8 mouse cellular contexts compared by ENCODE assay signal in the genomic region with DNA sequence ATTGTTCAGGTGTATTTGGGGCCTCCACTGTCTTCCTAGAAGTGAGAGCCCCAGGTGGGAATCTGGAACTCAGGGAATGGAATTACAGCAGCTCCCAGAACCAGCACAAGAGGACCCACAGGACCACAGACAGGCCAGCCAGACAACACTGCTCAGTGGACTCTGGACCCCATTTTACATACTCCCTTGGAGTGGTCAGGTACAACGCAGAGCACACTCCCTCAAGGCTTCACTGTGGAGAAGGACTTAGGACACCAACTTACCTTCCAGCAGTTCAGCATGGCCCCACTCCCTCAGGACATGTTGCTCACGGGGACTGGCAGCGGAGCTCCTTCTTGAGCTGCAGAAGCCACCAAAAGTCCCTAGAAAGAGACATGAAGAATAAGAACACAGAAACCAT. TPM values are rescaled to one million over a fixed set of nuclear protein-coding genes. Genes with fewer than 3 reads are reported as not detected.
A peak's percentile ranks its signal among the peaks of the same experiment; 100 is the strongest.
DNase-seq lines count a peak whose midpoint lies in the region; ATAC-seq and TF ChIP-seq lines count a peak whose summit lies in the region.

No protein-coding gene starts in this region.

- no peak overlapping the region for H3K27ac ChIP-seq in heart, embryonic 12.5 days (ENCODE audit: poor library complexity, severe bottlenecking)
- H3K27ac ChIP-seq in embryonic facial prominence, embryonic 10.5 days (replicated peaks), result no peak overlapping the region
- H3K27ac ChIP-seq in intestine, embryonic 16.5 days (ENCODE audit: low read length), result 0 out of 2 replicates have a peak overlapping the region, but pooled peaks have one; percentile 33
- H3K27ac ChIP-seq in midbrain, embryonic 12.5 days (replicated peaks), result no peak overlapping the region
- H3K27ac ChIP-seq in layer of hippocampus, adult 2 months, result no peak overlapping the region

- H3K4me2 ChIP-seq in heart, embryonic 12.5 days, result peak overlapping the region; percentile 71
- H3K4me2 ChIP-seq in intestine, embryonic 16.5 days (ENCODE audit: low read depth, low read length), result peak overlapping the region; percentile 63
- H3K4me2 ChIP-seq in midbrain, embryonic 12.5 days (replicated peaks), result peak overlapping the region; percentile 74

- peaks cover 17% of the 10 kb centered on the region for H3K9me3 ChIP-seq in heart, embryonic 12.5 days (replicated peaks)
- H3K9me3 ChIP-seq in embryonic facial prominence, embryonic 10.5 days, result peaks cover 10% of the 10 kb centered on the region; the same call in 1 of the 2 replicates
- H3K9me3 ChIP-seq in intestine, embryonic 16.5 days (ENCODE audit: control insufficient read depth, low read length), result peaks cover 7% of the 10 kb centered on the region
- 0 out of 2 replicates have a peak, but pooled peaks cover under 1% of the 10 kb centered on the region for H3K9me3 ChIP-seq in midbrain, embryonic 12.5 days

- ATAC-seq in heart, embryonic 12.5 days (ENCODE audit: insufficient number of reproducible peaks, low FRiP score), result no peak
- ATAC-seq in intestine, embryonic 16.5 days, result peak; percentile 29
- ATAC-seq in midbrain, embryonic 12.5 days (ENCODE audit: low FRiP score, low read depth), result no peak
- ATAC-seq in CD4-positive, CD25-positive, alpha-beta regulatory T cell, adult 4 months, result no peak

- H3K36me3 ChIP-seq in heart, embryonic 12.5 days, result peaks cover 41% of the 10 kb centered on the region
- H3K36me3 ChIP-seq in embryonic facial prominence, embryonic 10.5 days (replicated peaks), result peaks cover 42% of the 10 kb centered on the region
- H3K36me3 ChIP-seq in intestine, embryonic 16.5 days (ENCODE audit: control insufficient read depth, insufficient read depth, low read length), result peaks cover 34% of the 10 kb centered on the region
- H3K36me3 ChIP-seq in midbrain, embryonic 12.5 days, result peaks cover 41% of the 10 kb centered on the region

- H3K27me3 ChIP-seq in heart, embryonic 12.5 days (replicated peaks), result no peaks in the 10 kb centered on the region
- no peaks in the 10 kb centered on the region for H3K27me3 ChIP-seq in embryonic facial prominence, embryonic 10.5 days (replicated peaks; ENCODE audit: low read depth, poor library complexity, severe bottlenecking)
- no peaks in the 10 kb centered on the region for H3K27me3 ChIP-seq in intestine, embryonic 16.5 days (replicated peaks; ENCODE audit: control insufficient read depth, insufficient read depth, low read length)
- 0 out of 2 replicates have a peak, but pooled peaks cover 5% of the 10 kb centered on the region for H3K27me3 ChIP-seq in midbrain, embryonic 12.5 days

- peak overlapping the region; percentile 75 for H3K4me3 ChIP-seq in heart, embryonic 12.5 days
- peak overlapping the region; percentile 77 for H3K4me3 ChIP-seq in embryonic facial prominence, embryonic 10.5 days
- peak overlapping the region; percentile 69 for H3K4me3 ChIP-seq in intestine, embryonic 16.5 days (ENCODE audit: low read length)
- no peak overlapping the region; the same call in 1 of the 2 replicates for H3K4me3 ChIP-seq in midbrain, embryonic 12.5 days
- no peak overlapping the region; the same call in 1 of the 2 replicates for H3K4me3 ChIP-seq in layer of hippocampus, adult 2 months

- no peak for DNase-seq in heart, adult 11 months
- no peak for DNase-seq in embryonic facial prominence, embryonic 10.5 days (ENCODE audit: low spot score)
- no peak for DNase-seq in layer of hippocampus, adult 11-12 months (ENCODE audit: low spot score)
- DNase-seq in layer of hippocampus, adult 2 months (ENCODE audit: low spot score in 2 of 2), result no peak

- WGBS in heart, embryonic 12.5 days, result 93% methylated on average over 3 of the region's 3 CpGs
- 94% methylated on average over 3 of the region's 3 CpGs for WGBS in embryonic facial prominence, embryonic 10.5 days
- WGBS in intestine, embryonic 16.5 days, result 75% methylated on average over 3 of the region's 3 CpGs
- 94% methylated on average over 3 of the region's 3 CpGs for WGBS in midbrain, embryonic 12.5 days

- H3K4me1 ChIP-seq in heart, embryonic 12.5 days (replicated peaks), result peaks cover 12% of the 10 kb centered on the region
- H3K4me1 ChIP-seq in embryonic facial prominence, embryonic 10.5 days, result peaks cover 10% of the 10 kb centered on the region
- peaks cover 10% of the 10 kb centered on the region for H3K4me1 ChIP-seq in intestine, embryonic 16.5 days (ENCODE audit: control insufficient read depth, insufficient read depth, low read length)
- H3K4me1 ChIP-seq in midbrain, embryonic 12.5 days, result peaks cover 14% of the 10 kb centered on the region

- TF ChIP-seq CTCF in layer of hippocampus, adult 2 months (conservative IDR thresholded peaks at IDR 0.05), result no peak

- no peak overlapping the region; the same call in 1 of the 2 replicates for H3K9ac ChIP-seq in heart, embryonic 12.5 days
- peak overlapping the region; percentile 75; the same call in 1 of the 2 replicates for H3K9ac ChIP-seq in intestine, embryonic 16.5 days (ENCODE audit: low read depth, low read length)
- no peak overlapping the region for H3K9ac ChIP-seq in midbrain, embryonic 12.5 days (replicated peaks)

RNA-seq across cellular contexts. Expression of gene Polrmt, which starts 1.0 kb away (rescaled TPM):
- 35.4 and 35.9 TPM in 2 replicates for polyA plus RNA-seq in heart, embryonic 12.5 days (2016; fragmentation: Nextera tagmentation; extraction: Ambion mirVana)
- polyA plus RNA-seq in embryonic facial prominence, embryonic 10.5 days (2016; fragmentation: Nextera tagmentation; extraction: Ambion mirVana), result 52.8 and 54.3 TPM in 2 replicates
- 38.8 and 40.5 TPM in 2 replicates for polyA plus RNA-seq in intestine, embryonic 16.5 days (2015; fragmentation: Nextera tagmentation; extraction: Ambion mirVana)
- 45.3 and 46.3 TPM in 2 replicates for polyA plus RNA-seq in midbrain, embryonic 12.5 days (2016; fragmentation: Nextera tagmentation; extraction: Ambion mirVana)
- polyA plus RNA-seq in CD4-positive, CD25-positive, alpha-beta regulatory T cell, adult 4 months (2017; shearing (Covaris generic)), result 10 to 100 TPM; 18.0 to 23.4 TPM
- 10 to 100 TPM; 44.5 to 50.6 TPM for total RNA-seq in layer of hippocampus, adult 2 months (2021)

RNA-seq across cellular contexts. Expression of gene Fgf22, which starts 9.5 kb away (rescaled TPM):
- 0.22 and 0.38 TPM in 2 replicates for polyA plus RNA-seq in heart, embryonic 12.5 days (2016; fragmentation: Nextera tagmentation; extraction: Ambion mirVana)
- 0.46 TPM in 1 of 2 replicates, not detected in the other for polyA plus RNA-seq in embryonic facial prominence, embryonic 10.5 days (2016; fragmentation: Nextera tagmentation; extraction: Ambion mirVana)
- 0.26 TPM in 1 of 2 replicates, not detected in the other for polyA plus RNA-seq in intestine, embryonic 16.5 days (2015; fragmentation: Nextera tagmentation; extraction: Ambion mirVana)
- polyA plus RNA-seq in midbrain, embryonic 12.5 days (2016; fragmentation: Nextera tagmentation; extraction: Ambion mirVana), result 0.48 and 0.55 TPM in 2 replicates
- polyA plus RNA-seq in CD4-positive, CD25-positive, alpha-beta regulatory T cell, adult 4 months (2017; shearing (Covaris generic)), result not detected
- 1 to 10 TPM; 1.9 to 2.8 TPM for total RNA-seq in layer of hippocampus, adult 2 months (2021)

RNA-seq across cellular contexts. Expression of gene Rnf126, which starts 21.3 kb away (rescaled TPM):
- polyA plus RNA-seq in heart, embryonic 12.5 days (2016; fragmentation: Nextera tagmentation; extraction: Ambion mirVana), result 78.7 and 78.9 TPM in 2 replicates
- 125 and 126 TPM in 2 replicates for polyA plus RNA-seq in embryonic facial prominence, embryonic 10.5 days (2016; fragmentation: Nextera tagmentation; extraction: Ambion mirVana)
- polyA plus RNA-seq in intestine, embryonic 16.5 days (2015; fragmentation: Nextera tagmentation; extraction: Ambion mirVana), result 39.7 and 56.6 TPM in 2 replicates
- 98.8 and 104 TPM in 2 replicates for polyA plus RNA-seq in midbrain, embryonic 12.5 days (2016; fragmentation: Nextera tagmentation; extraction: Ambion mirVana)
- polyA plus RNA-seq in CD4-positive, CD25-positive, alpha-beta regulatory T cell, adult 4 months (2017; shearing (Covaris generic)), result 1 to 10 TPM; 3.4 to 3.5 TPM
- total RNA-seq in layer of hippocampus, adult 2 months (2021), result 10 to 100 TPM; 85.0 to 88.3 TPM

RNA-seq across cellular contexts. Expression of gene Hcn2, which starts 29.0 kb away (rescaled TPM):
- not detected in 2 replicates for polyA plus RNA-seq in heart, embryonic 12.5 days (2016; fragmentation: Nextera tagmentation; extraction: Ambion mirVana)
- 0.04 TPM in 1 of 2 replicates, not detected in the other for polyA plus RNA-seq in embryonic facial prominence, embryonic 10.5 days (2016; fragmentation: Nextera tagmentation; extraction: Ambion mirVana)
- polyA plus RNA-seq in intestine, embryonic 16.5 days (2015; fragmentation: Nextera tagmentation; extraction: Ambion mirVana), result 0.04 TPM in 1 of 2 replicates, not detected in the other
- polyA plus RNA-seq in midbrain, embryonic 12.5 days (2016; fragmentation: Nextera tagmentation; extraction: Ambion mirVana), result 0.18 and 0.25 TPM in 2 replicates
- polyA plus RNA-seq in CD4-positive, CD25-positive, alpha-beta regulatory T cell, adult 4 months (2017; shearing (Covaris generic)), result not detected
- total RNA-seq in layer of hippocampus, adult 2 months (2021), result 100 to 1,000 TPM; 118 TPM

RNA-seq across cellular contexts. Expression of gene Fstl3, which starts 31.7 kb away (rescaled TPM):
- 21.1 and 21.9 TPM in 2 replicates for polyA plus RNA-seq in heart, embryonic 12.5 days (2016; fragmentation: Nextera tagmentation; extraction: Ambion mirVana)
- polyA plus RNA-seq in embryonic facial prominence, embryonic 10.5 days (2016; fragmentation: Nextera tagmentation; extraction: Ambion mirVana), result 1.9 and 2.2 TPM in 2 replicates
- 15.1 and 16.6 TPM in 2 replicates for polyA plus RNA-seq in intestine, embryonic 16.5 days (2015; fragmentation: Nextera tagmentation; extraction: Ambion mirVana)
- polyA plus RNA-seq in midbrain, embryonic 12.5 days (2016; fragmentation: Nextera tagmentation; extraction: Ambion mirVana), result 1.0 and 1.6 TPM in 2 replicates
- under 1 TPM in 1 of 2 experiments, not detected in 1; 0.53 TPM for polyA plus RNA-seq in CD4-positive, CD25-positive, alpha-beta regulatory T cell, adult 4 months (2017; shearing (Covaris generic))
- total RNA-seq in layer of hippocampus, adult 2 months (2021), result 1 to 10 TPM; 2.5 to 2.7 TPM

Comparison
In these comparisons a context has a peak if more than half of its experiments do, and no peak if none do; other contexts are left out.
1. H3K4me3 ChIP-seq: peak in heart, embryonic 12.5 days (single experiment), embryonic facial prominence, embryonic 10.5 days (single experiment) and intestine, embryonic 16.5 days (single experiment); none in midbrain, embryonic 12.5 days (single experiment) and layer of hippocampus, adult 2 months (single experiment).
2. Peak in every context shown above with its lines, with median percentiles within 50 percentile points of each other: H3K4me2 ChIP-seq.